Mouse (Mus musculus) spleen, adult 2 months (tissue): ENCODE data around the gene Lrrc75a.

Experiments used
- CTCF ChIP-seq: fragments of 200-500 bp; IDR thresholded peaks from 2 replicates; pipeline ENCODE4 v1.5.1; 2011; ENCODE audit warnings: mild to moderate bottlenecking, inconsistent platforms; ENCODE audit not compliant: insufficient read depth, insufficient read length, insufficient replicate concordance; ENCODE audit errors: extremely low read depth
- POLR2A ChIP-seq: fragments of 200-500 bp; IDR thresholded peaks from 2 replicates; pipeline ENCODE4 v1.6.1; 2011; ENCODE audit warnings: low read depth, low read length, inconsistent platforms

GRCm38 (mm10) chr11:62675480-62676289, 27.4 kb upstream of the Lrrc75a start:
- TF ChIP-seq CTCF: peak; percentile 56; the same call in 1 of the 2 replicates
- TF ChIP-seq POLR2A: no peak
